Comparison of ENCODE assay signal across 7 mouse cellular contexts in the genomic region with DNA sequence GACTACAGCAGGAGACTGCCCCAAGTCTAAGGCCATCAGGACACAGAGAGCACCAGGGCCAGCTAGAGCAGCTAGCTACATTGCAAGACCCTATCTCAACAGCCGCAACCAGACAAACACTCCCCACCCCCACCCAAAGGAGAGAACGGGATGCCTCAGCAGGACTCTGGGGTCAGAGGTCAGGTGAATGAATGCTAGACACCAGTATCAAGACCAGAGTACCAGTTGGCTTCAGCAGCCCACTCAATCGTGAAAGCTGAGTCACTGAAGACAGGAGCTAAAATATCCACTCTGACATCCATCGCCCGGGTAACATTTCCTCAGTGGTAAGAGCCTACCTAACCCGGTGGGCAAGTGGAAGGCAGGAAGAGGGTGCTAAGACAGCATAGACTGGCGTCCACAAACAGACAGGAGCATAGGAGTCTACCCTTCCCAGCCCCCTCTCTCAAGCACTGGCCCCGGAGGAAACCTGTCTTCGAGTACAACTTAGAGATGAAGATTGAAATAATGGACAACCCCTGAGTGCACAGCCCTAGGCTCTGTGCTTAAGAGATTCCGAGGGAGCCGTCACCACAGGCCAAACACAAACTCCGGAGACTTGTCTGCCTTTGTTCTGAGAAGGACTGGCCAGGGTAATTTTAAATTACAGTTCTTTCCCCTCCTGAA. TPM values are rescaled to one million over a fixed set of nuclear protein-coding genes. Genes with fewer than 3 reads are reported as not detected.
DNase-seq lines count a peak whose midpoint lies in the region; ATAC-seq and TF ChIP-seq lines count a peak whose summit lies in the region.

No protein-coding gene starts in this region.

- H3K27me3 ChIP-seq in CH12.LX (replicated peaks): no peaks in the 10 kb centered on the region
- no peaks in the 10 kb centered on the region for H3K27me3 ChIP-seq in hindbrain, embryonic 15.5 days
- H3K27me3 ChIP-seq in liver, embryonic 14.5 days (ENCODE audit: control insufficient read depth, insufficient read depth, low read length): no peaks in the 10 kb centered on the region

- WGBS in hindbrain, embryonic 15.5 days: 64% methylated on average over 12 of the region's 12 CpGs
- WGBS in liver, embryonic 14.5 days (ENCODE audit: insufficient replicate concordance): 48% methylated on average over 12 of the region's 12 CpGs

- DNase-seq in B cell, adult 2 months: peak; percentile 14 to 22
- DNase-seq in CH12.LX (ENCODE audit: extremely low read depth): no peak
- no peak for DNase-seq in liver, embryonic 14.5 days (ENCODE audit: low read depth in 3 of 3, low spot score in 3 of 3)
- DNase-seq in cerebellum, postnatal 14 days: no peak

- in situ Hi-C loops in CH12.LX (cut with MboI; ENCODE audit: low pct_ligation_motif_present, low pct_unique_long_range_greater_than_20kb, low sequenced_read_pairs): no loop called here

- TF ChIP-seq POLR2A in CH12.LX (IDR thresholded peaks at IDR 0.05; ENCODE audit: low read depth, low read length): no peak; the same call in 1 of the 2 replicates

- peaks cover 54 to 61% of the 10 kb centered on the region in 2 experiments for H3K36me3 ChIP-seq in CH12.LX (replicated peaks in 1 of 2; ENCODE audit: control insufficient read depth in 1 of 2, insufficient read depth in 1 of 2, low read length in 1 of 2)
- H3K36me3 ChIP-seq in hindbrain, embryonic 15.5 days: peaks cover 31% of the 10 kb centered on the region
- peaks cover 12% of the 10 kb centered on the region for H3K36me3 ChIP-seq in liver, embryonic 14.5 days (replicated peaks; ENCODE audit: control insufficient read depth, insufficient read depth, low read depth)

- no peak for ATAC-seq in hindbrain, embryonic 15.5 days (ENCODE audit: low FRiP score, low read depth)
- no peak for ATAC-seq in liver, embryonic 14.5 days (ENCODE audit: insufficient read depth)
- ATAC-seq in cerebellum, adult (ENCODE audit: insufficient number of reproducible peaks, low FRiP score, low TSS enrichment): no peak
- ATAC-seq in monocyte, adult 5-6 weeks (replicated peaks; ENCODE audit: insufficient number of reproducible peaks, low FRiP score, low TSS enrichment, poor library complexity, severe bottlenecking): no peak

- dilution Hi-C loops in CH12.LX (cut with MboI; ENCODE audit: extremely low pct_ligation_motif_present, extremely low pct_unique_long_range_greater_than_20kb, low sequenced_read_pairs): no loop called here

- no peak for TF ChIP-seq EP300 in CH12.LX (IDR thresholded peaks at IDR 0.05; ENCODE audit: low read length)
- no peak for TF ChIP-seq EP300 in liver, embryonic 14.5 days (IDR thresholded peaks at IDR 0.05; ENCODE audit: low read depth)

- no peak for TF ChIP-seq RAD21 in CH12.LX (IDR thresholded peaks at IDR 0.05; ENCODE audit: low read depth, low read length)

- peak overlapping the region; percentile 80 for H3K4me2 ChIP-seq in CH12.LX (ENCODE audit: insufficient read depth, low read depth, poor library complexity, severe bottlenecking)
- peak overlapping the region; percentile 68 for H3K4me2 ChIP-seq in hindbrain, embryonic 15.5 days
- peak overlapping the region; percentile 78 for H3K4me2 ChIP-seq in liver, embryonic 14.5 days (ENCODE audit: low read depth)

- H3K27ac ChIP-seq in CH12.LX (ENCODE audit: insufficient read depth, low read depth): peak overlapping the region; percentile 68
- H3K27ac ChIP-seq in hindbrain, embryonic 15.5 days (replicated peaks): no peak overlapping the region
- no peak overlapping the region for H3K27ac ChIP-seq in liver, embryonic 14.5 days

- H3K79me2 ChIP-seq in CH12.LX (replicated peaks; ENCODE audit: control insufficient read depth, extremely low read depth, insufficient read depth, poor library complexity, severe bottlenecking): peaks cover 72% of the 10 kb centered on the region

- H3K4me1 ChIP-seq in CH12.LX (ENCODE audit: control insufficient read depth in 1 of 2, insufficient read depth in 2 of 2): peaks cover 40 to 57% of the 10 kb centered on the region in 2 experiments
- H3K4me1 ChIP-seq in hindbrain, embryonic 15.5 days (replicated peaks): peaks cover 40% of the 10 kb centered on the region
- H3K4me1 ChIP-seq in liver, embryonic 14.5 days (replicated peaks; ENCODE audit: control insufficient read depth in 2 of 2, insufficient read depth in 2 of 2, low read length in 1 of 2): peaks cover 5 to 23% of the 10 kb centered on the region in 2 experiments

- H3K9me3 ChIP-seq in CH12.LX (replicated peaks; ENCODE audit: low read length): no peaks in the 10 kb centered on the region
- no peaks in the 10 kb centered on the region for H3K9me3 ChIP-seq in hindbrain, embryonic 15.5 days
- H3K9me3 ChIP-seq in liver, embryonic 14.5 days (ENCODE audit: control insufficient read depth, low read length): no peaks in the 10 kb centered on the region

- peak overlapping the region; percentile 99 for H3K9ac ChIP-seq in CH12.LX (ENCODE audit: insufficient read depth, low read depth)
- no peak overlapping the region for H3K9ac ChIP-seq in hindbrain, embryonic 15.5 days
- H3K9ac ChIP-seq in liver, embryonic 14.5 days (replicated peaks): no peak overlapping the region

- TF ChIP-seq CTCF in CH12.LX (conservative IDR thresholded peaks at IDR 0.05 in 1 of 2, IDR thresholded peaks at IDR 0.05 in 1 of 2; ENCODE audit: low read depth in 2 of 2, low read length in 2 of 2): no peak
- TF ChIP-seq CTCF in liver, embryonic 14.5 days (IDR thresholded peaks at IDR 0.05; ENCODE audit: low read depth): no peak

- H3K4me3 ChIP-seq in CH12.LX (replicated peaks in 1 of 3; ENCODE audit: low read depth in 2 of 3, low read length in 2 of 3, poor library complexity in 1 of 3): peak overlapping the region; percentile 76 to 98 (median 76)
- peak overlapping the region; percentile 97 for H3K4me3 ChIP-seq in hindbrain, embryonic 15.5 days
- H3K4me3 ChIP-seq in liver, embryonic 14.5 days (ENCODE audit: insufficient read depth in 1 of 2, low read depth in 2 of 2, low read length in 2 of 2): no peak overlapping the region

TF ChIP-seq in CH12.LX, 34 proteins besides CTCF, POLR2A, EP300 and RAD21:
- TF ChIP-seq TBP (conservative IDR thresholded peaks at IDR 0.05; ENCODE audit: low read depth, low read length): peak; percentile 24; the same call in 1 of the 2 replicates
- peak; percentile 58; the same call in 1 of the 2 replicates for TF ChIP-seq CHD2 (IDR thresholded peaks at IDR 0.05; ENCODE audit: low read length)
- TF ChIP-seq KAT2A (IDR thresholded peaks at IDR 0.05; ENCODE audit: insufficient replicate concordance, low read length): no peak

RNA-seq across cellular contexts. Expression of a gene that starts 2.7 kb away (rescaled TPM):
- total RNA-seq in CH12.LX (2012; rRNA removed) (56.7 and 56.9 TPM in 2 replicates), CH12.LX (2014; rRNA removed) (16.0 and 17.1 TPM in 2 replicates)
- polyA plus RNA-seq in CH12.LX (2012; ENCODE audit: insufficient read length, low read depth): 27.7 and 36.7 TPM in 2 replicates
- polyA plus RNA-seq in hindbrain, embryonic 15.5 days (2015; fragmentation: Nextera tagmentation; extraction: Ambion mirVana): 20.3 and 20.9 TPM in 2 replicates
- 2.6 TPM in 2 replicates for polyA plus RNA-seq in liver, embryonic 14.5 days (2012; rRNA removed)
- 3.0 and 3.8 TPM in 2 replicates for polyA plus RNA-seq in liver, embryonic 14.5 days (2014; fragmentation: Nextera tagmentation; extraction: Ambion mirVana)
- 146 to 224 TPM (median 193 TPM) in 3 replicates for total RNA-seq in monocyte, adult 5-6 weeks (2017)

Comparison
In these comparisons a context has a peak if more than half of its experiments do, and no peak if none do; other contexts are left out.
1. DNase-seq: peak in B cell, adult 2 months (2 of 2); none in CH12.LX (single experiment), liver, embryonic 14.5 days (0 of 3) and cerebellum, postnatal 14 days (0 of 2).
2. H3K4me3 ChIP-seq: peak in CH12.LX (3 of 3) and hindbrain, embryonic 15.5 days (single experiment); none in liver, embryonic 14.5 days (0 of 2).
3. Peak in every context shown above with its lines, with median percentiles within 50 percentile points of each other: H3K4me2 ChIP-seq.